Mouse (Mus musculus) forebrain, embryonic 15.5 days (tissue): ENCODE data around the gene Ebf1. TPM values are rescaled to one million over a fixed set of nuclear protein-coding genes. Genes with fewer than 3 reads are reported as not detected.

Experiments
- ATAC-seq: fragments of 200-750 bp; cut with Nextera tagmentation; replicated peaks from 2 replicates; pipeline ENCODE4 v1.8.0; 2017; ENCODE audit warnings: mild to moderate bottlenecking, moderate TSS enrichment, moderate library complexity
- H3K27ac ChIP-seq: fragments of 300-500 bp; sonication (generic); replicated peaks from 2 replicates; pipeline ENCODE4 v1.5.1; 2015; ENCODE audit warnings: mild to moderate bottlenecking, inconsistent platforms
- H3K27me3 ChIP-seq: fragments of 300-500 bp; sonication (generic); 2 replicates; pipeline ENCODE4 v1.6.1; 2015; ENCODE audit warnings: inconsistent platforms
- H3K36me3 ChIP-seq: fragments of 300-500 bp; sonication (generic); 2 replicates; pipeline ENCODE4 v1.6.1; 2015; ENCODE audit warnings: mild to moderate bottlenecking, inconsistent platforms
- H3K4me1 ChIP-seq: fragments of 300-500 bp; sonication (generic); 2 replicates; pipeline ENCODE4 v1.6.1; 2015; ENCODE audit warnings: inconsistent platforms
- H3K4me2 ChIP-seq: fragments of 300-500 bp; sonication (generic); replicated peaks from 2 replicates; pipeline ENCODE4 v1.6.1; 2015; ENCODE audit warnings: mild to moderate bottlenecking, inconsistent platforms
- H3K4me3 ChIP-seq: fragments of 300-500 bp; sonication (generic); 2 replicates; pipeline ENCODE4 v1.5.1; 2015; ENCODE audit warnings: mild to moderate bottlenecking, inconsistent platforms
- H3K9ac ChIP-seq: fragments of 300-500 bp; sonication (generic); replicated peaks from 2 replicates; pipeline ENCODE4 v1.6.1; 2015; ENCODE audit warnings: mild to moderate bottlenecking, inconsistent platforms
- H3K9me3 ChIP-seq: fragments of 300-500 bp; sonication (generic); 2 replicates; pipeline ENCODE4 v1.6.1; 2016; ENCODE audit warnings: inconsistent platforms
- WGBS: fragments of 180-500 bp; shearing (Covaris S2); methylation state at CpG from one replicate; pipeline ENCODE4 v1.1.7; 2015; ENCODE audit warnings: mixed read lengths; 5-methylcytosine and 5-hydroxymethylcytosine counted together
- polyA plus RNA-seq: library from polyadenylated mRNA; unstranded; fragments of >200 nt; fragmentation: Nextera tagmentation; extraction: Ambion mirVana; gene quantifications from 2 replicates; pipeline ENCODE4 v1.2.1, GENCODE M21; 2015

Ebf1 gene
- polyA plus RNA-seq, 1 experiment from 2014 or later: 35.6 TPM

- Histone ChIP-seq H3K27ac (0 out of 2 replicates have a peak overlapping the region, but pooled peaks have one; percentile 1), H3K36me3 (no peaks in the 10 kb centered on the region), H3K9me3 (no peaks in the 10 kb centered on the region), H3K4me3 (peak overlapping the region; percentile 48), H3K4me2 (peak overlapping the region; percentile 7), H3K9ac (no peak overlapping the region), H3K4me1 (peaks cover 30% of the 10 kb centered on the region), H3K27me3 (peaks cover 67% of the 10 kb centered on the region)
- 19% methylated on average over 19 of the region's 19 CpGs for WGBS
- ATAC-seq: no peak
Observed at GRCm38 (mm10) chr11:44620694-44621446, 3.8 kb downstream of the Ebf1 start.

GRCm38 (mm10) chr11:44621615-44622014, 4.5 kb downstream of the Ebf1 start:
- Histone ChIP-seq H3K27ac (0 out of 2 replicates have a peak overlapping the region, but pooled peaks have one; percentile 1), H3K4me2 (peak overlapping the region; percentile 4; the same call in 1 of the 2 replicates), H3K27me3 (peaks cover 60% of the 10 kb centered on the region), H3K9me3 (no peaks in the 10 kb centered on the region), H3K4me3 (peak overlapping the region; percentile 48; the same call in 1 of the 2 replicates), H3K36me3 (no peaks in the 10 kb centered on the region), H3K9ac (no peak overlapping the region), H3K4me1 (peaks cover 30% of the 10 kb centered on the region)
- WGBS: 25% methylated on average over 10 of the region's 10 CpGs
- no peak for ATAC-seq

- 20% methylated on average over 11 of the region's 11 CpGs for WGBS
- no peak overlapping the region for H3K27ac ChIP-seq
- H3K4me3 ChIP-seq: peak overlapping the region; percentile 1; the same call in 1 of the 2 replicates
- H3K4me2 ChIP-seq: peak overlapping the region; percentile 4
- H3K9ac ChIP-seq: no peak overlapping the region
- H3K4me1 ChIP-seq: peaks cover 27% of the 10 kb centered on the region
- H3K27me3 ChIP-seq: peaks cover 54% of the 10 kb centered on the region
- no peaks in the 10 kb centered on the region for H3K9me3 ChIP-seq
- ATAC-seq: no peak
- H3K36me3 ChIP-seq: no peaks in the 10 kb centered on the region
Observed at GRCm38 (mm10) chr11:44622023-44622731, 5.1 kb downstream of the Ebf1 start.

GRCm38 (mm10) chr11:44624564-44624963, 7.4 kb downstream of the Ebf1 start:
- no peak overlapping the region for H3K9ac ChIP-seq
- WGBS: 76% methylated on average over 5 of the region's 5 CpGs
- H3K27ac ChIP-seq: no peak overlapping the region
- H3K4me3 ChIP-seq: no peak overlapping the region
- H3K36me3 ChIP-seq: no peaks in the 10 kb centered on the region
- H3K9me3 ChIP-seq: no peaks in the 10 kb centered on the region
- peaks cover 16% of the 10 kb centered on the region for H3K4me1 ChIP-seq
- no peak for ATAC-seq
- H3K4me2 ChIP-seq: no peak overlapping the region
- peaks cover 62% of the 10 kb centered on the region for H3K27me3 ChIP-seq

GRCm38 (mm10) chr11:44626065-44626464, 8.9 kb downstream of the Ebf1 start:
- H3K4me1 ChIP-seq: peaks cover 8% of the 10 kb centered on the region; the same call in 1 of the 2 replicates
- no peaks in the 10 kb centered on the region for H3K9me3 ChIP-seq
- H3K4me3 ChIP-seq: no peak overlapping the region
- whole genome bisulfite sequencing: 64% methylated on average over 10 of the region's 10 CpGs
- peaks cover 52% of the 10 kb centered on the region for H3K27me3 ChIP-seq
- no peak overlapping the region for H3K27ac ChIP-seq
- ATAC-seq: peak; percentile 80
- no peaks in the 10 kb centered on the region for H3K36me3 ChIP-seq
- H3K4me2 ChIP-seq: no peak overlapping the region
- no peak overlapping the region for H3K9ac ChIP-seq

GRCm38 (mm10) chr11:44628412-44628811, 11.3 kb downstream of the Ebf1 start:
- ATAC-seq: no peak
- H3K27ac ChIP-seq: no peak overlapping the region
- H3K4me1 ChIP-seq: peaks cover 8% of the 10 kb centered on the region; the same call in 1 of the 2 replicates
- H3K4me2 ChIP-seq: no peak overlapping the region
- no peaks in the 10 kb centered on the region for H3K36me3 ChIP-seq
- H3K4me3 ChIP-seq: no peak overlapping the region
- no peak overlapping the region for H3K9ac ChIP-seq
- H3K9me3 ChIP-seq: no peaks in the 10 kb centered on the region
- peaks cover 51% of the 10 kb centered on the region for H3K27me3 ChIP-seq
- 82% methylated on average over 4 of the region's 4 CpGs for WGBS

GRCm38 (mm10) chr11:44632064-44632968, 15.2 kb downstream of the Ebf1 start:
- H3K9ac ChIP-seq: no peak overlapping the region
- H3K27ac ChIP-seq: no peak overlapping the region
- H3K9me3 ChIP-seq: no peaks in the 10 kb centered on the region
- no peak overlapping the region for H3K4me3 ChIP-seq
- 67% methylated on average over 15 of the region's 15 CpGs for WGBS
- peaks cover 39% of the 10 kb centered on the region for H3K27me3 ChIP-seq
- no peak for ATAC-seq
- H3K36me3 ChIP-seq: no peaks in the 10 kb centered on the region
- H3K4me1 ChIP-seq: peaks cover 10% of the 10 kb centered on the region
- H3K4me2 ChIP-seq: no peak overlapping the region

- no peak overlapping the region for H3K27ac ChIP-seq
- peaks cover 33% of the 10 kb centered on the region for H3K27me3 ChIP-seq
- no peak for ATAC-seq
- 88% methylated on average over 2 of the region's 2 CpGs for WGBS
- H3K4me1 ChIP-seq: peaks cover 10% of the 10 kb centered on the region
- H3K4me3 ChIP-seq: no peak overlapping the region
- H3K4me2 ChIP-seq: no peak overlapping the region
- H3K9me3 ChIP-seq: no peaks in the 10 kb centered on the region
- no peak overlapping the region for H3K9ac ChIP-seq
- H3K36me3 ChIP-seq: no peaks in the 10 kb centered on the region
Observed at GRCm38 (mm10) chr11:44633001-44633693, 16.0 kb downstream of the Ebf1 start.

GRCm38 (mm10) chr11:44634552-44635193, 17.6 kb downstream of the Ebf1 start:
- H3K4me3 ChIP-seq: no peak overlapping the region
- H3K27me3 ChIP-seq: peaks cover 25% of the 10 kb centered on the region; the same call in 1 of the 2 replicates
- no peaks in the 10 kb centered on the region for H3K9me3 ChIP-seq
- H3K9ac ChIP-seq: no peak overlapping the region
- H3K4me1 ChIP-seq: peaks cover 10% of the 10 kb centered on the region
- H3K4me2 ChIP-seq: no peak overlapping the region
- H3K36me3 ChIP-seq: no peaks in the 10 kb centered on the region
- no peak overlapping the region for H3K27ac ChIP-seq
- ATAC-seq: no peak
- WGBS: 57% methylated on average over 6 of the region's 6 CpGs

GRCm38 (mm10) chr11:44636241-44636640, 19.1 kb downstream of the Ebf1 start:
- no peak for ATAC-seq
- peaks cover 33% of the 10 kb centered on the region for H3K27me3 ChIP-seq
- H3K9me3 ChIP-seq: no peaks in the 10 kb centered on the region
- no peak overlapping the region for H3K4me2 ChIP-seq
- no peak overlapping the region for H3K27ac ChIP-seq
- WGBS: 91% methylated on average over 1 of the region's 1 CpGs
- no peak overlapping the region for H3K4me3 ChIP-seq
- no peaks in the 10 kb centered on the region for H3K36me3 ChIP-seq
- no peak overlapping the region for H3K9ac ChIP-seq
- peaks cover 10% of the 10 kb centered on the region for H3K4me1 ChIP-seq
